Mouse (Mus musculus) kidney, adult 2 months (tissue): Measurements from ENCODE around the gene Med12l.

Source experiments
- CTCF ChIP-seq: fragments of 200-500 bp; conservative IDR thresholded peaks from 2 replicates; pipeline ENCODE4 v1.5.1; 2011; ENCODE audit warnings: low read depth, mild to moderate bottlenecking, control low read depth, low read length, moderate library complexity, mixed read lengths; ENCODE audit not compliant: insufficient read depth, insufficient read length
- POLR2A ChIP-seq: fragments of 200-500 bp; IDR thresholded peaks from one replicate; pipeline ENCODE4 v1.6.1; 2011; ENCODE audit warnings: low read depth, low read length, control low read depth

DNA sequence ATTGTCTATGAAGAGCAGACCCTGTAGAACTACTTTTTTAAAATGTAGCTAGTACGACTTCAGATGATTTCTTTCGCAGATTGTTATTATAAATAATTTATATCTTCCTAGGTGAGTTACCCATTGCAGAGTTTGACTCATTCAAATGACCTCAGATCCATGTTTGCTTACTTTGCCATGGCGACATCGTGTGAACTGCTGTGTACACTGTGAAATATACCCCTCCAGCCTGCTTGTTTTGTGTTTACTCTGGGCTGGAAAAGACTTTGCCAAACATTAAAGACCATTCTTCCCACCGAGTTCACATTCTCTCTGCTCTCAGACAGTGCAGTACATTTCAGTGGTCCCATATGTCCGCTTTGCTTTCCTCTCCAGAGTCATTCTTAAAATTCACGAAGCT, 310.5 kb downstream of the Med12l start:
- TF ChIP-seq POLR2A (no peak), CTCF (no peak)
